Mouse (Mus musculus): ENCODE results near the gene Serinc5. TPM values are rescaled to one million over a fixed set of nuclear protein-coding genes. Genes with fewer than 3 reads are reported as not detected.
"Not testable (repeated sequence)": the region's sequence is repeated elsewhere in the genome, so short reads cannot be mapped to it uniquely, and the experiment has no call there.

The Serinc5 gene
- polyA plus RNA-seq, 1 experiment from 2014 or later = 21.0 TPM

DNA sequence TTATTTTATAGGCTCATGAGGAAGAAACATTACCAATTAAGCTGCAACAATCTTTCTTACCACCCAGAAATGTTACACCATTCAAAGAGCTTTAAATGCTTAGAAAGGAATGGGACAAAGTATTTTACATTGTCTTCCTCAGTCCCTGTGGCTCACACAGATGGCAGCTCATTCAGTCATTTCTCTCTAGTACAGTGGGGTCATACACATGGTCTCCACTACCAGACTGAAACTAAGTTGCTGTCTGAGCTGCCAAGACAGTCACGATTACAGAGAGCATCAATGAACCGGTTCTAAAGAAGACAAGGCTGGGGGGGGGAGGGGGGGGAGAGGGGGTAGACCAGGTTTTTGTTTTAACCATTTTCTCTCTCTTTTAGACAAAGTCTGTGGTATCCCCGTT is 19.7 kb upstream of the Serinc5 start:
- H3K9ac ChIP-seq (ENCODE audit: low read length) = no peak overlapping the region
- H3K4me3 ChIP-seq (ENCODE audit: low read depth, low read length) = no peak overlapping the region
- no peaks in the 10 kb centered on the region for H3K9me3 ChIP-seq (ENCODE audit: control insufficient read depth, low read length)
- no peaks in the 10 kb centered on the region for H3K36me3 ChIP-seq (ENCODE audit: control insufficient read depth, insufficient read depth, low read length)
- H3K4me2 ChIP-seq (ENCODE audit: low read depth) = no peak overlapping the region
- WGBS = 74% methylated on average over 3 of the region's 3 CpGs
- no peaks in the 10 kb centered on the region for H3K27me3 ChIP-seq (ENCODE audit: control insufficient read depth, insufficient read depth, low read length)
- peaks cover 19% of the 10 kb centered on the region for H3K4me1 ChIP-seq (ENCODE audit: control insufficient read depth, insufficient read depth, low read length)
- no peak for ATAC-seq (ENCODE audit: insufficient read depth, low FRiP score, low TSS enrichment)
- no peak overlapping the region for H3K27ac ChIP-seq (ENCODE audit: low read depth, low read length)
- no peak for DNase-seq (ENCODE audit: low spot score)

DNA sequence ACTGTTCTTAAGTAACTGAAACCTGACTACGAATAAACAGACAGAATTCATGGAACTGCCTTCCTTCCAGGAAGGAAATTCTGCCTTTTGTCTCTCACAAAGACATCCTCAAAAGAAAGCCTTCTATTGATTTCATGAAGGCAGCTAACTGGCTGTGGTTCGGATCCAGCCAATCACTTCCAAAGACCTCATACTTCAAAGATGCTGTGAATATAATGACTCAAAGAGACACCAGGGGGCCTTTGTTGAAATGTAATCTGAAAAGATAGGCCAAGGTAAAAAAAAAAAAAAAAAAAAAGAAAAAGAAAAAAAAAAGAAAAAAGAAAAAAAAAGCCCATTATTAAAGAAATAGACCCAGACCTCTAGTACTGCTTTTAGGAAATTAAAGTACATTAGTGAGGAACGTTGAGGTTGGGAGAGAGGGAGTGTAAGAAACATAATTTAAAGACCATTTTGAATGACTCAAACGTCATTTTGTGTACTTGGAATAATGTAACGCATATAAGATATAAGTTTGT is 18.6 kb upstream of the Serinc5 start:
- Histone ChIP-seq H3K27me3 (ENCODE audit: control insufficient read depth, insufficient read depth, low read length) (no peaks in the 10 kb centered on the region), H3K36me3 (ENCODE audit: control insufficient read depth, insufficient read depth, low read length) (no peaks in the 10 kb centered on the region), H3K27ac (ENCODE audit: low read depth, low read length) (no peak overlapping the region), H3K4me2 (ENCODE audit: low read depth) (no peak overlapping the region), H3K9ac (ENCODE audit: low read length) (no peak overlapping the region), H3K4me3 (ENCODE audit: low read depth, low read length) (no peak overlapping the region), H3K9me3 (ENCODE audit: control insufficient read depth, low read length) (no peaks in the 10 kb centered on the region), H3K4me1 (ENCODE audit: control insufficient read depth, insufficient read depth, low read length) (peaks cover 19% of the 10 kb centered on the region)
- no peak for ATAC-seq (ENCODE audit: insufficient read depth, low FRiP score, low TSS enrichment)
- no peak for DNase-seq (ENCODE audit: low spot score)
- whole genome bisulfite sequencing = 34% methylated on average over 5 of the region's 5 CpGs

DNA sequence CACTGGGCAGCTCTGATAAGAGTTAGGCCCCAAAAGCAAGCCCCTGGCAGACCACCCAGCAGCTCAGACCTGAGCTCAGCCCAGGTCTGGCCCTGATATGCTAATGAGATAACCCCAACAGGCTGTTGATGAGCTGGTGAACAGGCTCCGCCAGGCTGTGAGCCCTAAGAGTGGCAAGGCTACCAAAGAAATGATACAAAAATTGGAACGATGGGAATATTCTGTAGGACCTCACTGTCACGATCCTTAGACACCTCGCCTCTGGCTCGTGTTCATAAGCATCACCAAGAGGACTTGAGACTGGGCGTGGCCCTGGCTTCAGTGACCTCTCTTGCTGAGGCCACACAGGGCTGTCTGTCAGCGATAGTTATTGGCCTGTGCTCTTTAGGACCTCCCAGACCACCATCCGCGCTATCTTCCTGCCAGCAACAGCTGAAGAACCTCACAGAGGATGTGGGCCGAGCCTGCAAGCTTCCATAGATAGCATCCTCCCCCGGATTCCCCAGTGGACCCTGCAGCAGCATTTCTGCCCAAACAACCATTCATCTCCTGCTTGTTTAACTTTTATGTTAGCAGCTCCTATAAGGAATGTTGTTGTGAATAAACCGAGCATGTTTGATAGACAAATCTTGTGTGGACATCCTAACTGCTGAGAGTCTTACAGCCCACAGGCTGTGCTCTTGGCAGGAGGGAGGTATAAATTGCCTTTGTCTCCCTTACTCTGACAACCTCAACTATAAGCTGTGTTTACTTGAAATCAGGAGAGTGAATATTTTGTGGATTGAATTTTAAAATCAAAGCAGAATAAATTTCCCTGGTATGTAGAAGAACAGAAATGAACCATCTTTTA is 17.9 kb upstream of the Serinc5 start:
- no peaks in the 10 kb centered on the region for H3K9me3 ChIP-seq (ENCODE audit: control insufficient read depth, low read length)
- DNase-seq (ENCODE audit: low spot score) (peak; percentile 49), ATAC-seq (ENCODE audit: insufficient read depth, low FRiP score, low TSS enrichment) (peak; percentile 52)
- WGBS = 11% methylated on average over 12 of the region's 12 CpGs
- H3K4me3 ChIP-seq (ENCODE audit: low read depth, low read length) = no peak overlapping the region
- H3K4me1 ChIP-seq (ENCODE audit: control insufficient read depth, insufficient read depth, low read length) = peaks cover 19% of the 10 kb centered on the region
- H3K27me3 ChIP-seq (ENCODE audit: control insufficient read depth, insufficient read depth, low read length) = no peaks in the 10 kb centered on the region
- no peak overlapping the region for H3K9ac ChIP-seq (ENCODE audit: low read length)
- H3K27ac ChIP-seq (ENCODE audit: low read depth, low read length) = no peak overlapping the region
- H3K36me3 ChIP-seq (ENCODE audit: control insufficient read depth, insufficient read depth, low read length) = no peaks in the 10 kb centered on the region
- no peak overlapping the region for H3K4me2 ChIP-seq (ENCODE audit: low read depth)

- ATAC-seq (ENCODE audit: insufficient read depth, low FRiP score, low TSS enrichment) = peak; percentile 67; the same call in 1 of the 2 replicates
- Histone ChIP-seq H3K27me3 (ENCODE audit: control insufficient read depth, insufficient read depth, low read length) (no peaks in the 10 kb centered on the region), H3K27ac (ENCODE audit: low read depth, low read length) (peak overlapping the region; percentile 70), H3K36me3 (ENCODE audit: control insufficient read depth, insufficient read depth, low read length) (no peaks in the 10 kb centered on the region), H3K4me1 (ENCODE audit: control insufficient read depth, insufficient read depth, low read length) (peaks cover 19% of the 10 kb centered on the region), H3K9me3 (ENCODE audit: control insufficient read depth, low read length) (no peaks in the 10 kb centered on the region), H3K4me3 (ENCODE audit: low read depth, low read length) (no peak overlapping the region), H3K4me2 (ENCODE audit: low read depth) (no peak overlapping the region), H3K9ac (ENCODE audit: low read length) (no peak overlapping the region)
- DNase-seq (ENCODE audit: low spot score) = peak; percentile 49
- WGBS = 19% methylated on average over 3 of the region's 3 CpGs
Observed at GRCm38 (mm10) chr13:92593731-92594396, 17.0 kb upstream of the Serinc5 start.

GRCm38 (mm10) chr13:92594481-92594880 is 16.4 kb upstream of the Serinc5 start:
- Histone ChIP-seq H3K4me1 (ENCODE audit: control insufficient read depth, insufficient read depth, low read length) (peaks cover 19% of the 10 kb centered on the region), H3K27me3 (ENCODE audit: control insufficient read depth, insufficient read depth, low read length) (no peaks in the 10 kb centered on the region), H3K27ac (ENCODE audit: low read depth, low read length) (peak overlapping the region; percentile 70), H3K9me3 (ENCODE audit: control insufficient read depth, low read length) (no peaks in the 10 kb centered on the region), H3K9ac (ENCODE audit: low read length) (no peak overlapping the region), H3K4me2 (ENCODE audit: low read depth) (no peak overlapping the region), H3K4me3 (ENCODE audit: low read depth, low read length) (no peak overlapping the region), H3K36me3 (ENCODE audit: control insufficient read depth, insufficient read depth, low read length) (no peaks in the 10 kb centered on the region)
- WGBS = 35% methylated on average over 6 of the region's 6 CpGs
- DNase-seq (ENCODE audit: low spot score) = no peak
- ATAC-seq (ENCODE audit: insufficient read depth, low FRiP score, low TSS enrichment) = peak; percentile 58; the same call in 1 of the 2 replicates

- Histone ChIP-seq H3K27ac (ENCODE audit: low read depth, low read length) (no peak overlapping the region), H3K27me3 (ENCODE audit: control insufficient read depth, insufficient read depth, low read length) (no peaks in the 10 kb centered on the region), H3K4me1 (ENCODE audit: control insufficient read depth, insufficient read depth, low read length) (peaks cover 19% of the 10 kb centered on the region), H3K36me3 (ENCODE audit: control insufficient read depth, insufficient read depth, low read length) (no peaks in the 10 kb centered on the region), H3K9ac (ENCODE audit: low read length) (no peak overlapping the region), H3K9me3 (ENCODE audit: control insufficient read depth, low read length) (no peaks in the 10 kb centered on the region), H3K4me3 (ENCODE audit: low read depth, low read length) (no peak overlapping the region), H3K4me2 (ENCODE audit: low read depth) (no peak overlapping the region)
- DNase-seq (ENCODE audit: low spot score) (no peak), ATAC-seq (ENCODE audit: insufficient read depth, low FRiP score, low TSS enrichment) (no peak)
- WGBS = 85% methylated on average over 3 of the region's 3 CpGs
Observed at GRCm38 (mm10) chr13:92594907-92595306, 16.0 kb upstream of the Serinc5 start.

DNA sequence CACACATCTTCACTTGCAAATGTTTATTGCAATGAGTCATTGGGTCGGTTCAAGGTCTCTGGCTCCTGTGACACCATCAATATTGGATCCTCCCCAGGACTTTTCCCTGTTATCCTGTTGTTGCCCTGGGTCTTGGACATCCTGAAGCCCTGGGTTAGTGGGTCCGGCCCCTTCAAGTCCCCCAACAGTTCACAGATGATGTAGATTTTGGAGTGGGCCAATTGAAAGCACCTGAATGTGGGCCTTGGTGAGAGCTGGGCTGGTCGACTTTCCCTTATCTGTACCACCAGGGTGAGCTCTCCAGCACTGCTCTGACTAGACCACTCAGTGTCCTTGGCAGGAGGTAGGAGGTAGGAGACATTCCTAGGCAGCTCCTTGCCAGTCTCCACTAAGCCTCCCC is 15.5 kb upstream of the Serinc5 start:
- 61% methylated on average over 3 of the region's 3 CpGs for WGBS

DNA sequence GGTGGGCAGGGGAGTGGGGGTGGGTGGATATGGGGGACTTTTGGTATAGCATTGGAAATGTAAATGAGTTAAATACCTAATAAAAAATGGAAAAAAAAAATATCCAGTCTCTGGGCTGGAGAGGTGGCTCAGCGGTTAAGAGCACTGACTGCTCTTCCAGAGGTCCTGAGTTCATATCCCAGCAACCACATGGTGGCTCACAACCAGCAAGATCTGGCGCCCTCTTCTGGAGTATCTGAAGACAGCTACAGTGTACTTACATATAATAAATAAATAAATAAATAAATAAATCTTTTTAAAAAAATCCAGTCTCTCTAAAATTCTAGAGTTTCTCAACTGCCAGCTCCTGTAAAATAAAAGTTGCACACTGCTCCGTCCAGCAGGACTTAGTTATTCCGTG is 5.6 kb upstream of the Serinc5 start:
- not testable (repeated sequence) for H3K9ac ChIP-seq (ENCODE audit: low read length); H3K4me1 ChIP-seq (ENCODE audit: control insufficient read depth, insufficient read depth, low read length); H3K36me3 ChIP-seq (ENCODE audit: control insufficient read depth, insufficient read depth, low read length); H3K27ac ChIP-seq (ENCODE audit: low read depth, low read length); H3K4me2 ChIP-seq (ENCODE audit: low read depth); ATAC-seq (ENCODE audit: insufficient read depth, low FRiP score, low TSS enrichment); H3K27me3 ChIP-seq (ENCODE audit: control insufficient read depth, insufficient read depth, low read length); H3K4me3 ChIP-seq (ENCODE audit: low read depth, low read length); DNase-seq (ENCODE audit: low spot score); H3K9me3 ChIP-seq (ENCODE audit: control insufficient read depth, low read length)
- WGBS = 85% methylated on average over 4 of the region's 4 CpGs

More for the DNA sequence above, 15.5 kb upstream of the Serinc5 start:
- DNase-seq (ENCODE audit: low spot score) = no peak
- H3K9ac ChIP-seq (ENCODE audit: low read length) = no peak overlapping the region
- no peak for ATAC-seq (ENCODE audit: insufficient read depth, low FRiP score, low TSS enrichment)
- H3K4me1 ChIP-seq (ENCODE audit: control insufficient read depth, insufficient read depth, low read length) = peaks cover 19% of the 10 kb centered on the region
- no peak overlapping the region for H3K4me3 ChIP-seq (ENCODE audit: low read depth, low read length)
- no peaks in the 10 kb centered on the region for H3K9me3 ChIP-seq (ENCODE audit: control insufficient read depth, low read length)
- H3K27ac ChIP-seq (ENCODE audit: low read depth, low read length) = 0 out of 2 replicates have a peak overlapping the region, but pooled peaks have one; percentile 20
- H3K4me2 ChIP-seq (ENCODE audit: low read depth) = no peak overlapping the region
- no peaks in the 10 kb centered on the region for H3K27me3 ChIP-seq (ENCODE audit: control insufficient read depth, insufficient read depth, low read length)
- H3K36me3 ChIP-seq (ENCODE audit: control insufficient read depth, insufficient read depth, low read length) = no peaks in the 10 kb centered on the region
